ENCODE assay signal across 8 mouse cellular contexts in the genomic region with DNA sequence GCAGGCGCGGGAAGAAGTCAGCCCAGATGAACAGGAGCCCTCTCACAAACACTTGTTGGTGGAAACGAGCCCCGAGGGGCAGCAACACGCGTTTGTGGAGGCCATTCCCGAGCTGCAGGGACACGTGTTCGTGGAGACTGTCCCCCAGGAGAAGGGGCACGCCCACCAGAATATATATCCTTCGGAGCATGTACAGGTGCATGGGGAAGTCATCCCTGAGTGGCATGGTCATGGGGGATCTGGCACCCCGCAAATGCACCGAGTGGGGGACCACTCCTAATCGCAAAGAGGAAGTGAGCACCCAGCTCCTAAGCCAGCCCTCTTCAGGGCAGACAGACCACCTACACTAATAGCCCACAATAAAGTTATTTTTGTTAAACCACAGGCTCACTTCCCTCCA. TPM values are rescaled to one million over a fixed set of nuclear protein-coding genes. Genes with fewer than 3 reads are reported as not detected.
DNase-seq lines count a peak whose midpoint lies in the region; ATAC-seq and TF ChIP-seq lines count a peak whose summit lies in the region.

No protein-coding gene starts in this region.

- TF ChIP-seq CTCF in CH12.LX (conservative IDR thresholded peaks at IDR 0.05 in 1 of 2, IDR thresholded peaks at IDR 0.05 in 1 of 2; ENCODE audit: low read depth in 2 of 2, low read length in 2 of 2) = no peak

- H3K79me2 ChIP-seq in CH12.LX (replicated peaks; ENCODE audit: control insufficient read depth, extremely low read depth, insufficient read depth, poor library complexity, severe bottlenecking) = no peaks in the 10 kb centered on the region

- H3K4me3 ChIP-seq in heart, embryonic 12.5 days = peak overlapping the region; percentile 33; the same call in 1 of the 2 replicates
- H3K4me3 ChIP-seq in CH12.LX (replicated peaks in 1 of 3; ENCODE audit: low read depth in 2 of 3, low read length in 2 of 3, poor library complexity in 1 of 3) = no peak overlapping the region
- H3K4me3 ChIP-seq in hindbrain, embryonic 12.5 days = peak overlapping the region; percentile 28; the same call in 1 of the 2 replicates

- peak overlapping the region; percentile 76 for H3K4me2 ChIP-seq in heart, embryonic 12.5 days
- H3K4me2 ChIP-seq in CH12.LX (ENCODE audit: insufficient read depth, low read depth, poor library complexity, severe bottlenecking) = no peak overlapping the region
- H3K4me2 ChIP-seq in hindbrain, embryonic 12.5 days (replicated peaks) = peak overlapping the region; percentile 51

- TF ChIP-seq RAD21 in CH12.LX (IDR thresholded peaks at IDR 0.05; ENCODE audit: low read depth, low read length) = no peak

- H3K4me1 ChIP-seq in heart, embryonic 12.5 days (replicated peaks) = peaks cover 17% of the 10 kb centered on the region
- H3K4me1 ChIP-seq in CH12.LX (ENCODE audit: control insufficient read depth in 1 of 2, insufficient read depth in 2 of 2) = peaks cover 36 to 73% of the 10 kb centered on the region in 2 experiments
- H3K4me1 ChIP-seq in hindbrain, embryonic 12.5 days = peaks cover 16% of the 10 kb centered on the region

- H3K9ac ChIP-seq in heart, embryonic 12.5 days = peak overlapping the region; percentile 69
- no peak overlapping the region for H3K9ac ChIP-seq in CH12.LX (ENCODE audit: insufficient read depth, low read depth)
- peak overlapping the region; percentile 49; the same call in 1 of the 2 replicates for H3K9ac ChIP-seq in hindbrain, embryonic 12.5 days

- no peak for TF ChIP-seq EP300 in CH12.LX (IDR thresholded peaks at IDR 0.05; ENCODE audit: low read length)

- peaks cover 37% of the 10 kb centered on the region for H3K27me3 ChIP-seq in heart, embryonic 12.5 days (replicated peaks)
- H3K27me3 ChIP-seq in CH12.LX (replicated peaks) = no peaks in the 10 kb centered on the region
- peaks cover 46% of the 10 kb centered on the region for H3K27me3 ChIP-seq in hindbrain, embryonic 12.5 days

- no peak for TF ChIP-seq POLR2A in CH12.LX (IDR thresholded peaks at IDR 0.05; ENCODE audit: low read depth, low read length)

- 58% methylated on average over 14 of the region's 14 CpGs for WGBS in heart, embryonic 12.5 days
- WGBS in hindbrain, embryonic 12.5 days = 61% methylated on average over 14 of the region's 14 CpGs

- dilution Hi-C loops in CH12.LX (cut with MboI; ENCODE audit: extremely low pct_ligation_motif_present, extremely low pct_unique_long_range_greater_than_20kb, low sequenced_read_pairs) = no loop called here

- DNase-seq in heart, adult 9 months (ENCODE audit: low spot score in 2 of 2) = no peak
- no peak for DNase-seq in CH12.LX (ENCODE audit: extremely low read depth)
- no peak for DNase-seq in cerebellum, postnatal 4 days (ENCODE audit: low spot score in 2 of 2)
- DNase-seq in cerebellum, adult 9-10 months = no peak
- no peak for DNase-seq in cerebellum, adult 11 months

- in situ Hi-C loops in CH12.LX (cut with MboI; ENCODE audit: low pct_ligation_motif_present, low pct_unique_long_range_greater_than_20kb, low sequenced_read_pairs) = no loop called here

- no peaks in the 10 kb centered on the region for H3K9me3 ChIP-seq in heart, embryonic 12.5 days (replicated peaks)
- peaks cover 33% of the 10 kb centered on the region for H3K9me3 ChIP-seq in CH12.LX (replicated peaks; ENCODE audit: low read length)
- H3K9me3 ChIP-seq in hindbrain, embryonic 12.5 days (replicated peaks) = no peaks in the 10 kb centered on the region

- no peak for ATAC-seq in heart, embryonic 12.5 days (ENCODE audit: insufficient number of reproducible peaks, low FRiP score)
- no peak for ATAC-seq in hindbrain, embryonic 12.5 days (ENCODE audit: low FRiP score)
- peak; percentile 19; the same call in 1 of the 2 replicates for ATAC-seq in megakaryocyte, adult 5-6 weeks (ENCODE audit: poor library complexity, severe bottlenecking)

- peaks cover 52% of the 10 kb centered on the region for H3K36me3 ChIP-seq in heart, embryonic 12.5 days
- H3K36me3 ChIP-seq in CH12.LX (replicated peaks in 1 of 2; ENCODE audit: control insufficient read depth in 1 of 2, insufficient read depth in 1 of 2, low read length in 1 of 2) = peaks cover 79 to 88% of the 10 kb centered on the region in 2 experiments
- peaks cover 52% of the 10 kb centered on the region for H3K36me3 ChIP-seq in hindbrain, embryonic 12.5 days

- no peak overlapping the region for H3K27ac ChIP-seq in heart, embryonic 12.5 days (ENCODE audit: poor library complexity, severe bottlenecking)
- H3K27ac ChIP-seq in CH12.LX (ENCODE audit: insufficient read depth, low read depth) = no peak overlapping the region
- H3K27ac ChIP-seq in hindbrain, embryonic 12.5 days = no peak overlapping the region

TF ChIP-seq in CH12.LX, 34 proteins besides CTCF, POLR2A, EP300 and RAD21:
- TF ChIP-seq NRF1 (IDR thresholded peaks at IDR 0.05; ENCODE audit: low read depth, low read length) (no peak), ZMIZ1 (IDR thresholded peaks at IDR 0.05; ENCODE audit: low read depth, low read length) (peak; percentile 21; the same call in 1 of the 2 replicates)

RNA-seq across cellular contexts. Expression of gene Akt1s1, which starts 8.4 kb away (rescaled TPM):
- 105 and 108 TPM in 2 replicates for polyA plus RNA-seq in heart, embryonic 12.5 days (2016; fragmentation: Nextera tagmentation; extraction: Ambion mirVana)
- total RNA-seq in CH12.LX (2012; rRNA removed) = 21.7 and 24.2 TPM in 2 replicates
- total RNA-seq in CH12.LX (2014; rRNA removed) = 8.5 and 9.5 TPM in 2 replicates
- 23.3 and 23.4 TPM in 2 replicates for polyA plus RNA-seq in CH12.LX (2012; ENCODE audit: insufficient read length, low read depth)
- 99.3 and 101 TPM in 2 replicates for polyA plus RNA-seq in hindbrain, embryonic 12.5 days (2016; fragmentation: Nextera tagmentation; extraction: Ambion mirVana)
- total RNA-seq in megakaryocyte, adult 5-6 weeks (2015) = 4.7 and 6.5 TPM in 2 replicates
- 8.0 and 9.6 TPM in 2 replicates for total RNA-seq in megakaryocyte, adult 5-6 weeks (2017)

RNA-seq across cellular contexts. Expression of gene Tbc1d17, which starts 8.5 kb away (rescaled TPM):
- 60.0 and 61.2 TPM in 2 replicates for polyA plus RNA-seq in heart, embryonic 12.5 days (2016; fragmentation: Nextera tagmentation; extraction: Ambion mirVana)
- total RNA-seq in CH12.LX (2012; rRNA removed) (32.4 and 40.5 TPM in 2 replicates), CH12.LX (2014; rRNA removed) (31.9 and 35.5 TPM in 2 replicates)
- 38.5 and 41.9 TPM in 2 replicates for polyA plus RNA-seq in CH12.LX (2012; ENCODE audit: insufficient read length, low read depth)
- 103 and 110 TPM in 2 replicates for polyA plus RNA-seq in hindbrain, embryonic 12.5 days (2016; fragmentation: Nextera tagmentation; extraction: Ambion mirVana)
- 12.5 and 17.6 TPM in 2 replicates for total RNA-seq in megakaryocyte, adult 5-6 weeks (2015)
- 13.0 and 14.8 TPM in 2 replicates for total RNA-seq in megakaryocyte, adult 5-6 weeks (2017)

RNA-seq across cellular contexts. Expression of gene Pnkp, which starts 16.5 kb away (rescaled TPM):
- polyA plus RNA-seq in heart, embryonic 12.5 days (2016; fragmentation: Nextera tagmentation; extraction: Ambion mirVana) = 23.3 and 27.0 TPM in 2 replicates
- 35.9 and 41.6 TPM in 2 replicates for total RNA-seq in CH12.LX (2012; rRNA removed)
- 14.8 and 15.3 TPM in 2 replicates for total RNA-seq in CH12.LX (2014; rRNA removed)
- 20.7 and 22.2 TPM in 2 replicates for polyA plus RNA-seq in CH12.LX (2012; ENCODE audit: insufficient read length, low read depth)
- 34.7 and 35.1 TPM in 2 replicates for polyA plus RNA-seq in hindbrain, embryonic 12.5 days (2016; fragmentation: Nextera tagmentation; extraction: Ambion mirVana)
- 75.1 and 89.7 TPM in 2 replicates for total RNA-seq in megakaryocyte, adult 5-6 weeks (2015)
- total RNA-seq in megakaryocyte, adult 5-6 weeks (2017) = 109 and 129 TPM in 2 replicates

RNA-seq across cellular contexts. Expression of gene Atf5, which starts 24.0 kb away (rescaled TPM):
- 2.6 and 2.7 TPM in 2 replicates for polyA plus RNA-seq in heart, embryonic 12.5 days (2016; fragmentation: Nextera tagmentation; extraction: Ambion mirVana)
- 34.0 and 71.1 TPM in 2 replicates for total RNA-seq in CH12.LX (2012; rRNA removed)
- 12.0 and 13.4 TPM in 2 replicates for total RNA-seq in CH12.LX (2014; rRNA removed)
- 82.3 and 84.5 TPM in 2 replicates for polyA plus RNA-seq in CH12.LX (2012; ENCODE audit: insufficient read length, low read depth)
- polyA plus RNA-seq in hindbrain, embryonic 12.5 days (2016; fragmentation: Nextera tagmentation; extraction: Ambion mirVana) = 3.9 and 4.6 TPM in 2 replicates
- 2.1 and 2.6 TPM in 2 replicates for total RNA-seq in megakaryocyte, adult 5-6 weeks (2015)
- 1.9 and 5.3 TPM in 2 replicates for total RNA-seq in megakaryocyte, adult 5-6 weeks (2017)

RNA-seq across cellular contexts. Expression of gene Il4i1, which starts 24.2 kb away (rescaled TPM):
- 0.78 and 1.1 TPM in 2 replicates for polyA plus RNA-seq in heart, embryonic 12.5 days (2016; fragmentation: Nextera tagmentation; extraction: Ambion mirVana)
- total RNA-seq in CH12.LX (2012; rRNA removed) = 42.2 and 57.5 TPM in 2 replicates
- 11.8 and 17.6 TPM in 2 replicates for total RNA-seq in CH12.LX (2014; rRNA removed)
- 49.2 and 58.2 TPM in 2 replicates for polyA plus RNA-seq in CH12.LX (2012; ENCODE audit: insufficient read length, low read depth)
- 1.8 and 2.5 TPM in 2 replicates for polyA plus RNA-seq in hindbrain, embryonic 12.5 days (2016; fragmentation: Nextera tagmentation; extraction: Ambion mirVana)
- 0.38 and 1.9 TPM in 2 replicates for total RNA-seq in megakaryocyte, adult 5-6 weeks (2015)
- 1.5 TPM in 1 of 2 replicates, not detected in the other for total RNA-seq in megakaryocyte, adult 5-6 weeks (2017)

Comparison
In these comparisons a context has a peak if more than half of its experiments do, and no peak if none do; other contexts are left out.
1. H3K4me3 ChIP-seq: peak in heart, embryonic 12.5 days (single experiment) and hindbrain, embryonic 12.5 days (single experiment); none in CH12.LX (0 of 3).